Mouse (Mus musculus): Measurements from ENCODE around the gene Pdlim7.

Gene Pdlim7

GRCm38 (mm10) chr13:55464027-55464884 lies 49.2 kb downstream of the Pdlim7 start, which contains the start of gene Prr7:
Gene Prr7 (plus strand): TSS chr13:55464267.
- DNase-seq (ENCODE audit: low spot score): no peak

GRCm38 (mm10) chr13:55463399-55464026 lies 50.0 kb downstream of the Pdlim7 start:
- DNase-seq (ENCODE audit: low spot score): no peak

- no peak for DNase-seq (ENCODE audit: low spot score)
These were observed 50.5 kb downstream of the Pdlim7 start for GRCm38 (mm10) chr13:55462965-55463364.

- no peak for DNase-seq (ENCODE audit: low spot score)
These were observed 61.5 kb downstream of the Pdlim7 start for GRCm38 (mm10) chr13:55451785-55452549.

GRCm38 (mm10) chr13:55451296-55451695 lies 62.2 kb downstream of the Pdlim7 start:
- no peak for DNase-seq (ENCODE audit: low spot score)

GRCm38 (mm10) chr13:55450511-55450980 lies 62.9 kb downstream of the Pdlim7 start:
- no peak for DNase-seq (ENCODE audit: low spot score)

- DNase-seq (ENCODE audit: low spot score): no peak
These were observed 63.6 kb downstream of the Pdlim7 start for GRCm38 (mm10) chr13:55449679-55450441.

GRCm38 (mm10) chr13:55449205-55449604 lies 64.3 kb downstream of the Pdlim7 start:
- DNase-seq (ENCODE audit: low spot score): no peak

GRCm38 (mm10) chr13:55448131-55448530 lies 65.3 kb downstream of the Pdlim7 start:
- DNase-seq (ENCODE audit: low spot score): no peak

- no peak for DNase-seq (ENCODE audit: low spot score)
These were observed 65.9 kb downstream of the Pdlim7 start for GRCm38 (mm10) chr13:55447543-55447943.

GRCm38 (mm10) chr13:55446483-55447105 lies 66.9 kb downstream of the Pdlim7 start:
- no peak for DNase-seq (ENCODE audit: low spot score)

Measured in ovary, postnatal 10 days (tissue).